Mouse (Mus musculus) liver, embryonic 18 days (tissue): ENCODE data around the gene Tgfb2. TPM values are rescaled to one million over a fixed set of nuclear protein-coding genes. Genes with fewer than 3 reads are reported as not detected.

Experiments
- polyA plus RNA-seq: library from polyadenylated mRNA; depleted of rRNA; stranded (reverse); fragments of >200 nt; gene quantifications from 2 replicates; pipeline ENCODE4 v1.2.3, GENCODE M21; 2012; rRNA removed

The Tgfb2 gene
- polyA plus RNA-seq = 0.35 and 0.38 TPM in 2 replicates

DNA sequence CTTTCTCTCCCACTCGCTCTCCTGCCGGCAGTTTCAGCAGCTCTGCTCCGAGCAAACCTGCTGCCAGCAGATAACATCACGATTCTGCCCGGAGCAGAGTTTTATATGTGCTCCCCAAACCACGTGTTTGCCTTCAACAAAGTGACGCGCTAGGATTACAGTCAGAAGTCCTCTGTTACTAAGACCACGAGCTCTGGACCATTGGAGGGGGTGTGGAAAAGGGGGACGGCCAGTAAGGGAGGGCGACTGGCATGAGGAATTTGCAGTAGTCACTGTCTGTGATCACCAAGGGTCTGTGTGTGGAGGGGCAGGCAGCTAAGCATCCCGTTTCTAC, at the start of gene Tgfb2:
Gene Tgfb2 (minus strand): TSS at position 75 of the 334 bp plus-strand sequence.

DNA sequence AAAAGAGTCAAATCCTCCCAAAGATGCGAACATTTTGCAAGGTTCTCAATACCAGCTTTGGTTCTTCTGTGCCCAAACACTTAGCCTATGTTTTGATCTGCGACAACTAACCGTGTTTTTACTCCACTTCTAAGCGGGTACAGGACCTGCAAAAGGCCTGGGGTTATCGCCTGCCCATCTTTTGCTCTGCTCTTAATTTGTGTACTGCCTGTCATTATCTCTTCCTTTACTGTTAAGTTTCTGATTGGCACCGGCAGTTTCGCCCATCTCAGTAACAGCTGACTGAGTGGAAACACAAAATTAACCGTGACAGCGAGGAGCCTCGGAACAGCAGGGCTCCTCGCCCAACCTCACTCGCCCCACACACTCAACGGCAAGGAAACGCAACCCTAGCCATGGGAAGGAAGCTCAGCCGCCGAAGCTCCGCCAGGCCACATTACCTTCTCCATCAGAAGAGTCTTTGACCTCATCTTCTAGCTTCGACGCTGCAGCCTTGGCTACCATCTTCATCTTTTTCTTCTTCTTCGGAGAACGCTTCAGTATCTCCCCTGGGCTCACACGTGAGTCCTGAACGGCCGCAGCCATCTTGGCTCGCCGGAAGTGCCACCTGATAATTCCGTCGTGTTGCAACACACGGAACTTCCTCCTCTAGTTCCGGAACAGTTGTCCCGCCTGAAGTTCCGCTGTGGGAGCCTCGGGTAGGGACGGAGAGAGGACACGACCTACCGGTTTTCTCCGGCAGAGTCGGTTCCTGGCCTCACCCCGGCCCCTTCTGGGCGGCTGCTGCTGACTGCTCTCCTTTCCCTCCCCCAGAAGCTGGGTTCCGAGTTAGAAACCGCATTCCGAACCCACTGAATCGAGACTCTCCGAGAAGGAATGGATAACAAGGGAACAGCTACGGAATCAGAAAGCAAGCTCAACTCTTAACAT, 43.2 kb upstream of the Tgfb2 start, which contains the start of gene Rrp15:
Gene Rrp15 (minus strand): TSS at position 635 of the 930 bp plus-strand sequence.

Other genes starting within 250 kb of the Tgfb2 start
- gene Rrp15, start 43.4 kb upstream of the Tgfb2 start, polyA plus RNA-seq = 13.2 and 14.4 TPM in 2 replicates